Mouse (Mus musculus): ENCODE measurements around the gene Mtmr4. TPM values are rescaled to one million over a fixed set of nuclear protein-coding genes. Genes with fewer than 3 reads are reported as not detected.

Mtmr4 gene
- polyA plus RNA-seq, 1 experiment, result 5.8 TPM

DNA sequence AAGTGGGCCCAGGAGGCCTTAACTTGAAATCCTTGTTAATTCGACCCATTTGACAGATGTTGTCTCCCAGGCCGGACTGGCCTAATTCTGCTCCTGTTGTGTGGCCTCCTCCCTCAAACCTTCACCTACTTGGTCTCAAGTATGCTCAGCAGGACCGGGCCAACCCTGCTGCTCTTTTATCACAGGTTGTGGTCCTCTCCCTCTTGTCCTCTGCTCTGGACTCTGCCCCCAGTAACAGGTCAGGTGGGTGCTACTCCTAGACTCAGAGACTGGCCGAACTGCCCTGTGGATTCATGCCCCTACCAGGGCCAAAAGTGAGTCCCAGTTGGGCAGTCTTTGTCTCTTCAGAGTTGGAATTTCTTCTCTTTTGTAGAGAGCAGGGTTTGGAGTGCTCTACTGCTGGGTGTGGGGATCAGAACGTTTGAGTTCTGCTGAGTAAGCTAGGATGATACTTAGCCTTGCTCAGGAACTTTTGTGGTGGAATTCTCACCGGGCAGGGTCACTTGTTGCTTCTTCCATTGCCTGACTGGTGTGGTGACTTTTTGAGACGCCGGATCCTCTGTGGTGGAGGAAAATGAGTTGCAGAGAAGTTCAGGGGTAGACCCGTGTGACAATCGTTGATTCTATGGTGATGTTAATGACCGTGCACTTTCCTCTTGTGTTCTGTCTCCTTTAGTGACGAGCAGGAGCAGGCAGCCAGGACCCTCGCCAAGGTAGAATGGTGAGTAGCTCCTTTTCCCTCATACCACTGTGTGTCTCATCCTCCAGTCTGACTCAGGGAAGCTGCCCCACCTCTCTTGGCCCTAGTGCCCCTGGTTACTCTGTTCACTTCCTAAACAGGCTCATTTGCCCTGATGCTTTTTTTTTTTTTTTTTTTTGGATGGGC is 994 bp downstream of the Mtmr4 start:
- peak overlapping the region; percentile 78 for H3K4me3 ChIP-seq (ENCODE audit: insufficient read depth, low read depth, low read length)
- H3K4me1 ChIP-seq (ENCODE audit: control insufficient read depth, insufficient read depth, insufficient read length, low read length), result peaks cover 18% of the 10 kb centered on the region

DNA sequence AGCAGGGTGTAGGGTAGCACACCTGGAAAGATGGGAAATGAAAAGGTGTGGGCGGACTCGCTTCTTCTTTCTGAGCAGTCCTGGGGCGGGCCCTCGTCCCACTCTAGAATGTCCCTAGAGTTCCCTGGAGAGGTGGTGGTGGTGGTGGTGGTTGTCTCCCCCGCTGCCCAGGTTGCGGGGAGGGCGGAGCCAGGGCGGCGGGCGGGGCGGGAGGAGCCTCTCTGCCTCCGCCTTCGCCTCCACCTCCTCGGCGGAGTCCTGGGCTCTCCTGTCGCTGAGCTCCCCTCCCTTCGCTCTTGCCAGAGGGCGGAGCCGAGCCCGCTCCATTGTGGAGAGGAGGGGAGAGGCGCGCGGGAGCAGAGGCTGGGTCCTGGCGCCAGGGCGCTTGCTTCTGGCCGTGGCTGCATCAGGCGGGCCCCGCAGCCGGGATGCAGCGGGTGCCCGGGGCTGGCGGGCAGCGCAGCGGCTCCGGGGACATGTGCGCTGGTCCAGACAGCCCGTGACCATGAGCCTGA is 3.4 kb downstream of the Mtmr4 start:
- Histone ChIP-seq H3K27ac (replicated peaks; ENCODE audit: low read depth, low read length) (no peak overlapping the region; the same call in 1 of the 2 replicates), H3K4me3 (ENCODE audit: insufficient read depth, low read depth, low read length) (peak overlapping the region; percentile 57), H3K4me1 (ENCODE audit: control insufficient read depth, insufficient read depth, insufficient read length, low read length) (peaks cover 12% of the 10 kb centered on the region)

More for the DNA sequence above, 994 bp downstream of the Mtmr4 start:
- H3K27ac ChIP-seq (replicated peaks; ENCODE audit: low read depth, low read length), result peak overlapping the region; percentile 71

DNA sequence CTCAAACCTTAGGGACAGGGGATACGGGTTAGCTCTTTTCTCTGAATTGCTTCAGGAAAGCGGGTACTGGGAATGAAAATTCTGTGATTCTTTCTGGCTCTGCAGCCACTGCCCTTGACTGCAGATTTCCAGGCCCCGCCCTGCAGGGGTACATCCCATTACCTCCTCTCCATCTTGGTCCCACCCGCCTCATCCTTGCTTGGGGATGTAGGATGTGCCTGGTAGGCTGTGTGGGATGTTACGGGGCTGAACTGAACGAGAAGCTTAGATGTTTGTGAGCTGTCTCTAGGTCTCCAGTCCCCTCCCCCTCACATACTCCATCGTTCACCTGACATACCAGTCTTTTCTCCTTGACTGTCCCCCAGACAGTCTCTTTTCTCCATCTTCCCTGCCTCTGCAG is 4.0 kb downstream of the Mtmr4 start:
- H3K27ac ChIP-seq (replicated peaks; ENCODE audit: low read depth, low read length), result no peak overlapping the region

DNA sequence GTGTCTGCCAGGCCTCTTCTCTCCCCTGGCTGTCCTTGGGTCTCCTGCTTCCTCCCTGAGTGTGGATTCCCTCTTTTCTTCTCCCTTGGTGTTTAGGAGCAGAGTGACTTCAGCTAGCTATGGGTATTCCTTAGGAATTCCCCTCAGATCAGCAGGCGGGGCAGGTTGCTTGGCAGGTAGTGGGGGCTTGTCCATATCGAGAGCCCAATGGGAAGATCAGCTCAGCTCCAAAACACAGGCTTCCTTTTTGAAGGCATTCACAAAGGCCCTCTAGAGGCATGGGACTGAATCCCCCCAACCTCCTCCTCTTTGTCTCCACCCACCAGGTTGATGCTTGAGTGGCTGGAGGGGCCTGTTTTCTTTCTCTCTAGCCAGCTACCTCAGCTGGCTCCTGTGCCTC is 4.5 kb downstream of the Mtmr4 start:
- Histone ChIP-seq H3K4me1 (ENCODE audit: control insufficient read depth, insufficient read depth, insufficient read length, low read length) (peaks cover 12% of the 10 kb centered on the region), H3K27ac (replicated peaks; ENCODE audit: low read depth, low read length) (no peak overlapping the region), H3K4me3 (ENCODE audit: insufficient read depth, low read depth, low read length) (no peak overlapping the region)

More for the DNA sequence above, 4.0 kb downstream of the Mtmr4 start:
- H3K4me3 ChIP-seq (ENCODE audit: insufficient read depth, low read depth, low read length), result peak overlapping the region; percentile 57
- H3K4me1 ChIP-seq (ENCODE audit: control insufficient read depth, insufficient read depth, insufficient read length, low read length), result peaks cover 12% of the 10 kb centered on the region

DNA sequence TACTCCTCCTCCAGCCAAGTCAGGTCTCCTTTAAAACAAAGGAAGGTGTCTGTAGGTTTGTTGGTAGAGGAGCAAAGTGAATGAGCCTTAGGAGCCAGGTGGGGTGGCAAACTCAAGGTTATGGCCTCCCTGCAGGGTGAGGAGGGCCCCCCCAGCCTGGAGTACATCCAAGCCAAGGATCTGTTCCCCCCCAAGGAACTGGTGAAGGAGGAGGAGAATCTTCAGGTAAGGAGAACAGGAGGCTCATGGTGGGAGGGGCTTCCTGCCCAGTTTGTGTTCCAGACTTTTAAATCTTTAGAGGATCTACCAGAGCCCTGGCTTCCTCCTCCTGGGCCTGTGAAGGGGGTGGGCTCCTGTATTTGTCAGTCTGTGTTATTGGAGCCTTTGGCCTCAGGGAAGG is 5.1 kb downstream of the Mtmr4 start:
- Histone ChIP-seq H3K4me1 (ENCODE audit: control insufficient read depth, insufficient read depth, insufficient read length, low read length) (peaks cover 12% of the 10 kb centered on the region), H3K4me3 (ENCODE audit: insufficient read depth, low read depth, low read length) (no peak overlapping the region), H3K27ac (replicated peaks; ENCODE audit: low read depth, low read length) (no peak overlapping the region)

DNA sequence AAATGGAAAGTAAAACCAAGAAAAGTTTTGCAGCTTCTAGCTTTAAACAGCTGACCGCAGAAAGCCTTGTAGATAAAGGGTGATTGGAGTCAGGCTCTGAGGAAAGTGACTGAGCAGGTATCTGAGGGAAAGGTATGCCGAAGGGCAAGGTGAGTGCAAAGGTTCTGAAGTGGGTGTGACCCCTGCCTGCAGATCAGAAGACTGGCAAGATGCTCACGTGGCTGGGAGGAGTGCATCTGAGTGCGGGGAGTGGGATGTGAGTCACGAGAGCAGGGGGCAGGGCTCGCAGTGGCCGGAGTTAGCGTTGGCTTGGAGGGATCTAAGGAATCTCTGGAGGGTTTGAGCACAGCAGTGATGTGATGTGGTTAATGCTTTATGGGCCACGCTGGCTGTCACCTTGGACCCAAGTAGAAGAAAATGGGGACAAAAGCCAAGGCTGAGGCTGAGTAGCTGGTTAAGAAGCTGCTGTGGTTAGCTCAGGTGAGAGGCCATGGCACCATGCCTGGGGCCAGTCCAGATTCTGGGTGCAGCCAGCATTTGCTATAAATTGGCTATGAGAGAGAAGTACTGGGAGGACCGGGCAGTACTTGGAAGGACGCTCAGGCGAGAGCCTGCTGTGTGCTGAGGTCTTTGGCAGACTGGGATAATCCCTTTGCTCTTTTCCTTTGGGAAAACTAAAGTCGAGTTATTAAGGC is 7.6 kb downstream of the Mtmr4 start:
- H3K4me3 ChIP-seq (ENCODE audit: insufficient read depth, low read depth, low read length), result no peak overlapping the region
- H3K4me1 ChIP-seq (ENCODE audit: control insufficient read depth, insufficient read depth, insufficient read length, low read length), result peaks cover 3% of the 10 kb centered on the region; the same call in 1 of the 2 replicates
- no peak overlapping the region for H3K27ac ChIP-seq (replicated peaks; ENCODE audit: low read depth, low read length)

DNA sequence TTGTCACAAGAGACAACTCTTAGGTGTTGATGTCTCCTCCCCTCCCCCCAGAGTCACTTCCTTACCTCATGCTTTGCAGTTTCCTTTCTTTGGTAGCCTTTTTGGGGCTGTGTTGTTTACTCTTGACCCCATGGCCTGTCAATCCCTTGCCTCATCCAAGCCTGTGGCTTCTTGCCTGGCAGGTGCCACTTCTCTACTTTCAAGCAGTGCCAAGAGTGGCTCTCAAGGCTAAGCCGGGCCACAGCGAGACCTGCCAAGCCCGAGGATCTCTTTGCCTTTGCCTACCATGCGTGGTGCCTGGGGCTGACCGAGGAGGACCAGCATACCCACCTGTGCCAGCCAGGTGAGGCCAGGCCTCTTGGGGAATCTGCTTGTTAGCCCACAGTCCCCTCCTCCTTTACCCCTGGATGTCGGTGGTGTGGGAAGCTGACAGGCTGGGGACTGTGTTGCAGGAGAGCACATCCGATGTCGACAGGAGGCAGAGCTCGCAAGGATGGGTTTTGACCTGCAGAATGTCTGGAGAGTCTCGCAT is 8.4 kb downstream of the Mtmr4 start:
- Histone ChIP-seq H3K27ac (replicated peaks; ENCODE audit: low read depth, low read length) (no peak overlapping the region), H3K4me3 (ENCODE audit: insufficient read depth, low read depth, low read length) (no peak overlapping the region), H3K4me1 (ENCODE audit: control insufficient read depth, insufficient read depth, insufficient read length, low read length) (peaks cover 3% of the 10 kb centered on the region; the same call in 1 of the 2 replicates)

DNA sequence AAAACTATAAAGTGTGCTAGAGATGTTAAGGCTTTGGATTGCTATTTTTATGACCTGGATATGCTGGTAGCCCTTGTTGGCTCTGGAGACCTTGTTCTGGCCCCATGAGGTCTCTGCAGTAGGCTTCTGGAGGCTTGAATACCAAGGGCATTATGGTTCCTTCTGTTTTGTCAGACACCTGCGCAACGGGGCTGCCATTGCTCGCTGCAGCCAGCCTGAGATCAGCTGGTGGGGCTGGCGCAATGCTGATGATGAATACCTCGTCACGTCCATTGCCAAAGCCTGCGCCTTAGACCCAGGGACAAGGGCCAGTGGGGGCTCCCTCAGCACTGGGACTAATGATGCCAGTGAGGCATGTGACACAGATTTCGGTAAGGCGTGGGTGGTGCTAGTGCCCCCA is 10.3 kb downstream of the Mtmr4 start:
- Histone ChIP-seq H3K4me3 (ENCODE audit: insufficient read depth, low read depth, low read length) (no peak overlapping the region), H3K4me1 (ENCODE audit: control insufficient read depth, insufficient read depth, insufficient read length, low read length) (no peaks in the 10 kb centered on the region), H3K27ac (replicated peaks; ENCODE audit: low read depth, low read length) (no peak overlapping the region)

DNA sequence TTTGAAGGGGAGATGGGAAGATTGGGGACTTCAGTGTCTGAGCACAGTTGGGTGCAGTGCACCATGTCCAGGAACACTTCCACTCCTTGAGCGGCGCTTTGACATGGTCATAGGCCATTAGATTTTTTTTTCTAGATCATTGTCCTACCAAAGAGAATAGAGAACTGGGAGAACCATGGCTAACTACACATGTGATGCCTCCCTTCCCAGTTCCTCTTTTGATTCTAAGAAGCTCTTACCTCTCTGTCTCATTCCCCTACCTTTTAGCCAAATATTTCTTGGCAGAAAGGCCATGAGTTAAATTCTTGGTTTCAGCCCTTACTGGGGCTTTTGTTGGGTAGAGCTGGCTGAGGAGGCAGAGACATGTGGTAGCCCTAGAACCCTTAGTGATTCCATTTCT is 11.6 kb downstream of the Mtmr4 start:
- Histone ChIP-seq H3K27ac (replicated peaks; ENCODE audit: low read depth, low read length) (no peak overlapping the region), H3K4me3 (ENCODE audit: insufficient read depth, low read depth, low read length) (no peak overlapping the region), H3K4me1 (ENCODE audit: control insufficient read depth, insufficient read depth, insufficient read length, low read length) (no peaks in the 10 kb centered on the region)

DNA sequence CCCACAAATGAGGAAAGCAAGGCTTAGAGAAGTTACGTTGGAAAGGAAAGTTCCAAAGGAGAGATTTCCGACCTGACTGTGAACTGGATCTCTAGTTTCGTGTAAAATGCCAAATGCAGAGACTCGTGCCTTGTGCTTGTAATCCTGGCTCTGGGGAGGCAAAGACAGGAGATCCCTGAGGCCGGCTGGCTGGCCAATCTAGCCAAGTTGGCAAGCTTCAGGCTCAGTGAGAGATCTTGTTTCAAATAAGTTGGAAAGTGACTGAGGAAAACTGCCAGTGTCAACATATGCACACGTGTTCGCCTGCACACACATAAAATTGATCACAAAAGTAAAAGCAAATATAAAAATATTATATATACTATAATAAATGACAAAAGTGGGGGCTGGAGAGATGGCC is 17.3 kb downstream of the Mtmr4 start:
- Histone ChIP-seq H3K27ac (replicated peaks; ENCODE audit: low read depth, low read length) (no peak overlapping the region), H3K4me1 (ENCODE audit: control insufficient read depth, insufficient read depth, insufficient read length, low read length) (no peaks in the 10 kb centered on the region), H3K4me3 (ENCODE audit: insufficient read depth, low read depth, low read length) (no peak overlapping the region)

DNA sequence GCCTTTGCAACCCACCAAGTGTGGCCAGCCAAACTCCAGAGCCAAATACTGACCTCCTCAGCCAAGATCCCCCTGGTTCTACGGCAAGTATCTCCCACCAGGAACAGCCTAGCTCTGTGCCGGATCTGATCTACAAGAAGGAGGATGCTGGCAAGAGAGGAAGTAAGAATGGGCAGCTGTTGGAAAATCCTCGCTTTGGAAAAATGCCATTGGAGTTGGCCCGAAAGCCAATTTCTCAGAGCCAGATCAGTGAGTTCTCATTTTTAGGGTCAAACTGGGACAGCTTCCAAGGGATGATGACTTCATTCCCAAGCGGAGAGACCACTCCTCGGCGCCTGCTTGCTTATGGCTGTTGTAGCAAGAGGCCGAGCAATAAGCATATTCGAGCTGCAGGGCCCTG is 19.6 kb downstream of the Mtmr4 start:
- H3K4me1 ChIP-seq (ENCODE audit: control insufficient read depth, insufficient read depth, insufficient read length, low read length), result no peaks in the 10 kb centered on the region
- H3K27ac ChIP-seq (replicated peaks; ENCODE audit: low read depth, low read length), result no peak overlapping the region
- H3K4me3 ChIP-seq (ENCODE audit: insufficient read depth, low read depth, low read length), result no peak overlapping the region

DNA sequence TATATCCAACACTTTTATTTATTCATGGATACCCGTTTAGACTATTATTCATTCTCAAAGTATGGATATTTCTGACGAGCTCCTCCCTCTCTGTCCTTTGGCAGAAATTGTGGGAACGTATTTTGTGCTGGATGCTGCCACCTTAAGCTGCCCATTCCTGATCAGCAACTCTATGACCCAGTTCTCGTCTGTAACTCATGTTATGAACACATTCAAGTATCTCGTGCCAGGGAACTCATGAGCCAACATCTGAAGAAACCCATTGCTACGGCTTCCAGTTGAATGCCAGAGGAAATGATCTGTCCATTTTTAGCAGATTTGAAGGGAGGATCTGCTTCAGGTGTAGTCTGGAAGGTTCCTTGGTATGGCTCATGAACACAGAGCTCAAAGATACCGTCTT is 22.0 kb downstream of the Mtmr4 start:
- no peak overlapping the region for H3K27ac ChIP-seq (replicated peaks; ENCODE audit: low read depth, low read length)
- H3K4me3 ChIP-seq (ENCODE audit: insufficient read depth, low read depth, low read length), result no peak overlapping the region
- H3K4me1 ChIP-seq (ENCODE audit: control insufficient read depth, insufficient read depth, insufficient read length, low read length), result no peaks in the 10 kb centered on the region

DNA sequence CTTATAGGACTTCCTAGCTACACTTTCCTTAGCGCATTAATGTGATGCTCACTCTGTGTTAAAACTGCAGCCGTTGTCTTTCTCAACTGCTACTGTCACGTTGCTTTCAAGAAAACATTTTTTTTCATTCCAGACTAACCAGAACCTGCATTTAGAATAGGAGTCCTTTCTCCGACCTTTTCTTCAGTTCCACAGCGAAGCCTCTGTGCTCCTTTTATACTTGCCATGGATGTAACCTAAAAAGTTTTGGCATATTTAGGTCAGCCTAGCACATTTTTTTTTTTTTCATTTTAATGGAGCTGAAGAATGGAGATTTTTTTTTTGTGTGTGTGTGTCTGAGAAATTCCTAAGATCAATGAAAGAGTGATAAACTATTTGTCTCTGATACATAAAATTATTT is 23.6 kb downstream of the Mtmr4 start:
- Histone ChIP-seq H3K4me1 (ENCODE audit: control insufficient read depth, insufficient read depth, insufficient read length, low read length) (no peaks in the 10 kb centered on the region), H3K27ac (replicated peaks; ENCODE audit: low read depth, low read length) (no peak overlapping the region), H3K4me3 (ENCODE audit: insufficient read depth, low read depth, low read length) (no peak overlapping the region)

DNA sequence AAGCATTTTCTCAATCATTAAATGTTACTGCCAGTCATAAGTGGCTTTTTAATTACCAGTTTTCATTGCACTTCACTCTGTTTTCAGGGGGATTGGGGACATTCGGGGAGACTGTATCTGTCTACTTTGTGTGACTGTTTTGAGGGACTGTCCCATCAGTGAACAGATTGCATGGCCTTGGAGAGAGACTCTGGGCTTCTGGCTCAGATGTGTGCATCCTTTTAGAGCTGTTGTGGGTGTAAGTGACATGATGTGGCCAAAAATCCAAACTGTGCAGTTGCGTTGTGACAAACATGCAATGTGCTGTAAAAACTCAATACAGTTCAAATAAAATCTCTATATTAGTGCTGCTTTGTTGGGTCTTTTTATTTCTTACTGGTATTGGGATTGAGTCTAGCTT is 24.0 kb downstream of the Mtmr4 start:
- H3K27ac ChIP-seq (replicated peaks; ENCODE audit: low read depth, low read length), result no peak overlapping the region
- no peak overlapping the region for H3K4me3 ChIP-seq (ENCODE audit: insufficient read depth, low read depth, low read length)
- H3K4me1 ChIP-seq (ENCODE audit: control insufficient read depth, insufficient read depth, insufficient read length, low read length), result no peaks in the 10 kb centered on the region

DNA sequence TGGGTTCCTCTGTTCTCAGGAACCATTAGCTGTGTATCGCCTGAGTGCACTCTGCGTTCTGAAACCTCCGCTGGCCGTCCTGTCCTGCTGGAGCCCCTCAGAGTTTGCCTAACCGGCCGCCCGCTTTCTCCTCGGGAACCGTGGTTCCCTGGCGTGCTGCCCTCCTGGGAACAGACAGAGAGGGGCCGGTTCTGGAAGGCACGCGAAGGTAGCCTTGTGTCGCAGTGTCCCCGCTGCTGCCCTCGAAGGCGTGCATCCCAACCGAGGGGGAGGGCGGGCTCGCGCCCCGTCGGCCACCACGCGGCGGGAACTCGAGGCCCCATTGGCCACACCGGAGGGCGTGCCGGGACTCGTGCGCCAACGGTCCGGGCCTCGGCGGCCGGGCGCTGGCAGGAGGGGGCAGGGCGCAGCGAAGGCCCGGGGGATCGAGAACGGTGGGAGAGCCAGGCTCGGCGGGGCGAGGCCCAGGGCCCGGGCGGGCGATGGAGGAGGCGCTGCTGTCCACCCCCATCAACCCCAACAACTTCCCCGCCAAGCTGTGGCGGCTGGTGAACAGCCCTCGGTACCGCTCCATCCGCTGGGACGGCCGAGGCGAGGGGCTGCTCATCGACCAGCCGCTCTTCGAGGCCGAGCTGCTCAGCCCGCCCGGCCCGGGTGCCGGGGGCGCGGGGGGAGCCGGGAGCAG is 25.0 kb downstream of the Mtmr4 start, which contains the start of gene Hsf5:
Hsf5 (plus strand) TSS at position 375 of the 685 bp plus-strand sequence.
- no peak within 1 kb of the TSS for H3K4me3 ChIP-seq (ENCODE audit: insufficient read depth, low read depth, low read length)
- no peak within 1 kb of the TSS for H3K27ac ChIP-seq (replicated peaks; ENCODE audit: low read depth, low read length)

More for the DNA sequence above, 25.0 kb downstream of the Mtmr4 start, which contains the start of gene Hsf5:
- no peaks in the 10 kb centered on the region for H3K4me1 ChIP-seq (ENCODE audit: control insufficient read depth, insufficient read depth, insufficient read length, low read length)

All from brown adipose tissue, adult 24 weeks (tissue).